Mouse (Mus musculus): ENCODE data around the gene Mrpl22. TPM values are rescaled to one million over a fixed set of nuclear protein-coding genes. Genes with fewer than 3 reads are reported as not detected.

Gene Mrpl22
- polyA plus RNA-seq, 2 experiments: 84.4 to 123 TPM

DNA sequence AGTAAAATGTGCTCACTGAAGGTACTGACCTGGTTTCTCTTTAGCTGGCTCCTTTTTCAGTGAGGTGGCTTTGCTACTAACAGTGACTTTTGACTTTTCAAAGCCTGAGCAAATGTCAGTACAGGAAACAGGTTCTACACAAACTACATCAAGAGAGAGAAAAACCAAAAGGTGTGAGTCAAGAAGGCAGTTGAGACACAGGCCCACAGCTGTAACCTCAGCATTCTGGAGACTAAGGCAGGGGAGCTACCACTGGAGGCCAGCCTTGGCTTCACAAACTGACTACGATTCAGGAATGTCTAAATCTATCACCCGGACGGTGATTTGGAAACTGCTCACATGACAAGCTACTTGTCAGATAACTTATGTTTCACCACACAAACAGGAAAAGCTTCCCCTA lies 32.0 kb upstream of the Mrpl22 start:
- TF ChIP-seq POLR2A (IDR thresholded peaks at IDR 0.05; ENCODE audit: borderline replicate concordance, extremely low read depth, insufficient read depth, insufficient read length): no peak
- ATAC-seq (ENCODE audit: low FRiP score, low read depth): no peak
- Histone ChIP-seq H3K27me3 (ENCODE audit: control insufficient read depth, insufficient read depth, low read length) (no peaks in the 10 kb centered on the region), H3K4me3 (replicated peaks; ENCODE audit: low read length) (no peak overlapping the region), H3K27ac (replicated peaks; ENCODE audit: low read depth, low read length) (no peak overlapping the region), H3K36me3 (ENCODE audit: control insufficient read depth, insufficient read depth, low read length) (peaks cover 87% of the 10 kb centered on the region), H3K4me2 (replicated peaks; ENCODE audit: low read depth, low read length, severe bottlenecking) (no peak overlapping the region), H3K9ac (ENCODE audit: low read depth, low read length, severe bottlenecking) (no peak overlapping the region), H3K4me1 (ENCODE audit: control insufficient read depth, insufficient read depth, low read length) (no peaks in the 10 kb centered on the region), H3K9me3 (ENCODE audit: control insufficient read depth, low read length) (no peaks in the 10 kb centered on the region)
- no peak for DNase-seq (ENCODE audit: low spot score)
- 91% methylated on average over 3 of the region's 3 CpGs for WGBS

DNA sequence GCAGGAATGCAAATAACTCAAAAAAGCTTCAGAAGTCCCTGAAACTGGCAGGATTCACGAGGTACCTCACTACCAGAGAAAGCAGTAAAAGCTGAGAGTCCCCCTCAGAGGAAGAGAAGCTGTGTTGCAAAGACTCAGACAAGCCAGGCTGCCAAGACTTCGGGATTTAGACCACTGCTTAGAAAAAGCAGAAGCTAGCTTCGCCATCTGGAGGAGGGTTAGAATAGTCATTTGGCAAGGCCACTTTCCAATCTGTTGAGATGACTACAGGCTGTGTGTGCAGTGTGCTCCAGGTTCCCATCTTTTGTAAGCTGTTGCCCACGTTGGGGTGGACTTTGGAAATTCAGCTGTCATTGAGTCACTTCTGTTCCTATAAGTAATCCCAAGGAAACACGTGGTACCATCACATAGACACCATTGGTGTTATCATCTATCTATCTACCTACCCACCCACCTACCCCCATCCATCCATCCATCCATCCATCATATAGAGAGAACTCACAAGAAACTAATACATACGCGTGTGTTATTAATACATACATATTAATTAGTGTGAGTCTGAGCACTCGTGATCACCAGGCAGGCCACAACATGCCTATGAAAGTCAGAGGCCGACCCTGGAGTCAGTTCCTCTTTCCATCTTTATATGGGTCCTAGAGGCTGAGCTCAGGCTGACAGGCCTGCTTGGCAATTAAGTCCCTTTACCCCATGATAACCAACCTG lies 27.6 kb upstream of the Mrpl22 start:
- DNase-seq (ENCODE audit: low spot score): no peak
- no peaks in the 10 kb centered on the region for H3K4me1 ChIP-seq (ENCODE audit: control insufficient read depth, insufficient read depth, low read length)

DNA sequence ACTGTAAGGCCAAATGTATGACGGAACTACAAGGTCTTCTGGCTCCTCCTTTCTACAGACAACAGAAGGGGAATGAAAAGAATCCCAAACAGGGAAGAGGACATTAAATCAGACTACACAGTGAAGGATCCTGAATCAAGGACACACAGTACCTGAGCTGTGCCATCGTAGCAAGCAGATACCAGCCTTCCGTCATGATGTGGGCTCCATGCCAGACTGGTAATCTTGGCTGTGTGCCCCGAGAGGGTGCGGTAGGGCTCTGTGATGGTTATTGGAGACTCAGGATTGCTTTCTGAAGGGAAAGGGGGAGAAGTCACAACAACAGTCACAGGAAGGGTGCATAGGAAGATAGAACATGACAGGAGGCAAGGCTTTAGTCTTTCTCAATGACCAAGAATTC lies 25.2 kb upstream of the Mrpl22 start:
- no peak for TF ChIP-seq POLR2A (IDR thresholded peaks at IDR 0.05; ENCODE audit: borderline replicate concordance, extremely low read depth, insufficient read depth, insufficient read length)
- H3K9ac ChIP-seq (ENCODE audit: low read depth, low read length, severe bottlenecking): no peak overlapping the region
- H3K9me3 ChIP-seq (ENCODE audit: control insufficient read depth, low read length): no peaks in the 10 kb centered on the region
- no peak overlapping the region for H3K4me2 ChIP-seq (replicated peaks; ENCODE audit: low read depth, low read length, severe bottlenecking)
- no peak overlapping the region for H3K27ac ChIP-seq (replicated peaks; ENCODE audit: low read depth, low read length)
- no peaks in the 10 kb centered on the region for H3K27me3 ChIP-seq (ENCODE audit: control insufficient read depth, insufficient read depth, low read length)
- ATAC-seq (ENCODE audit: low FRiP score, low read depth): no peak
- no peak for DNase-seq (ENCODE audit: low spot score)
- peaks cover 84% of the 10 kb centered on the region for H3K36me3 ChIP-seq (ENCODE audit: control insufficient read depth, insufficient read depth, low read length)
- WGBS: 94% methylated on average over 5 of the region's 5 CpGs
- no peak overlapping the region for H3K4me3 ChIP-seq (replicated peaks; ENCODE audit: low read length)
- H3K4me1 ChIP-seq (ENCODE audit: control insufficient read depth, insufficient read depth, low read length): no peaks in the 10 kb centered on the region

More for the DNA sequence above, 27.6 kb upstream of the Mrpl22 start:
- Histone ChIP-seq H3K27me3 (ENCODE audit: control insufficient read depth, insufficient read depth, low read length) (no peaks in the 10 kb centered on the region), H3K36me3 (ENCODE audit: control insufficient read depth, insufficient read depth, low read length) (peaks cover 89% of the 10 kb centered on the region), H3K4me3 (replicated peaks; ENCODE audit: low read length) (no peak overlapping the region), H3K4me2 (replicated peaks; ENCODE audit: low read depth, low read length, severe bottlenecking) (no peak overlapping the region), H3K9me3 (ENCODE audit: control insufficient read depth, low read length) (no peaks in the 10 kb centered on the region), H3K27ac (replicated peaks; ENCODE audit: low read depth, low read length) (no peak overlapping the region), H3K9ac (ENCODE audit: low read depth, low read length, severe bottlenecking) (no peak overlapping the region)
- whole genome bisulfite sequencing: 89% methylated on average over 9 of the region's 9 CpGs
- no peak for TF ChIP-seq POLR2A (IDR thresholded peaks at IDR 0.05; ENCODE audit: borderline replicate concordance, extremely low read depth, insufficient read depth, insufficient read length)
- no peak for ATAC-seq (ENCODE audit: low FRiP score, low read depth)

DNA sequence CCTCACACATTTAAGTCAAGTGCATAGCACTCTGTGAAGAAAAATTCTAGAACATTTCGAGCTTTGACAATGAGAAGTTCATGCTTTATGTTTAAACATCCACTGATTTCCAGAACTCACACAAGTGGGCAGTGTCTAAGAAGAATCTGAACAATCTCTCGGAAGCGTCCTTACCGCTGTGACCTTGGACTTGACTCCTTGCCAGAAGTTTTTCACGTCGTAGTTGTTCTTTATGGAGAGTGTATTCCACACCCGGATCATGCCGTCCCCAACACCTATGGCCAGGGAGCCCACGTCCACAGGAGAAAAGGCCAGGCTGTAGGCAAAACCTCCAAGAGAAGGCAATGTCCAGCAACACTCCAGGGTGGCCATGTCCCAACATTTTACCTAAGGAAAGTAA lies 16.0 kb upstream of the Mrpl22 start:
- ATAC-seq (ENCODE audit: low FRiP score, low read depth): no peak
- WGBS: 91% methylated on average over 9 of the region's 9 CpGs
- Histone ChIP-seq H3K9me3 (ENCODE audit: control insufficient read depth, low read length) (no peaks in the 10 kb centered on the region), H3K27me3 (ENCODE audit: control insufficient read depth, insufficient read depth, low read length) (no peaks in the 10 kb centered on the region), H3K4me2 (replicated peaks; ENCODE audit: low read depth, low read length, severe bottlenecking) (no peak overlapping the region), H3K9ac (ENCODE audit: low read depth, low read length, severe bottlenecking) (no peak overlapping the region), H3K36me3 (ENCODE audit: control insufficient read depth, insufficient read depth, low read length) (peaks cover 87% of the 10 kb centered on the region), H3K4me1 (ENCODE audit: control insufficient read depth, insufficient read depth, low read length) (no peaks in the 10 kb centered on the region), H3K4me3 (replicated peaks; ENCODE audit: low read length) (no peak overlapping the region), H3K27ac (replicated peaks; ENCODE audit: low read depth, low read length) (no peak overlapping the region)
- TF ChIP-seq POLR2A (IDR thresholded peaks at IDR 0.05; ENCODE audit: borderline replicate concordance, extremely low read depth, insufficient read depth, insufficient read length): no peak
- DNase-seq (ENCODE audit: low spot score): no peak

DNA sequence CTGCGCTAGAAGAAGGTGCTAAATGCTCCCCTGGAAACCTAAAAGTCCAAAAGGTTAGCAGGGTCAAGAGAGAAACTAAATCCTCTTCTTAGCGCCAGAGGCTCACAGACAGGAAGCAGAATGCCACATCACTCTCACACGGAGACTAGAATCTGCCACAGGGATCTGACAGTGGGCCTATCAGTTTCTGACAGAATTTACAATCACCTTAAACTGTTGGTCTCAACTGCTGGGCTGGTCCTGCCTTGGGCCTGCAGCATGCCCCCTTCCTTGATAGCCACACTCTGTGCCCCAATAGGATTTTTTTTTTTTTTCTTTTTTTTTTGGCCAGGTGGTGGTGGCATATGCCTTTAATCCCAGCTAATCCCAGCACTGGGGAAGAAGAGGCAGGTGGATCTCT lies 14.6 kb upstream of the Mrpl22 start:
- Histone ChIP-seq H3K9ac (ENCODE audit: low read depth, low read length, severe bottlenecking) (no peak overlapping the region), H3K4me2 (replicated peaks; ENCODE audit: low read depth, low read length, severe bottlenecking) (no peak overlapping the region), H3K27ac (replicated peaks; ENCODE audit: low read depth, low read length) (no peak overlapping the region), H3K9me3 (ENCODE audit: control insufficient read depth, low read length) (no peaks in the 10 kb centered on the region), H3K4me3 (replicated peaks; ENCODE audit: low read length) (no peak overlapping the region), H3K27me3 (ENCODE audit: control insufficient read depth, insufficient read depth, low read length) (no peaks in the 10 kb centered on the region), H3K36me3 (ENCODE audit: control insufficient read depth, insufficient read depth, low read length) (peaks cover 89% of the 10 kb centered on the region), H3K4me1 (ENCODE audit: control insufficient read depth, insufficient read depth, low read length) (no peaks in the 10 kb centered on the region)
- WGBS: 78% methylated on average over 3 of the region's 3 CpGs
- TF ChIP-seq POLR2A (IDR thresholded peaks at IDR 0.05; ENCODE audit: borderline replicate concordance, extremely low read depth, insufficient read depth, insufficient read length): no peak
- no peak for ATAC-seq (ENCODE audit: low FRiP score, low read depth)
- no peak for DNase-seq (ENCODE audit: low spot score)
